Mouse (Mus musculus): ENCODE measurements around the gene Gpr146.
"Not testable (repeated sequence)": the region's sequence is repeated elsewhere in the genome, so short reads cannot be mapped to it uniquely, and the experiment has no call there.

Gpr146 gene

DNA sequence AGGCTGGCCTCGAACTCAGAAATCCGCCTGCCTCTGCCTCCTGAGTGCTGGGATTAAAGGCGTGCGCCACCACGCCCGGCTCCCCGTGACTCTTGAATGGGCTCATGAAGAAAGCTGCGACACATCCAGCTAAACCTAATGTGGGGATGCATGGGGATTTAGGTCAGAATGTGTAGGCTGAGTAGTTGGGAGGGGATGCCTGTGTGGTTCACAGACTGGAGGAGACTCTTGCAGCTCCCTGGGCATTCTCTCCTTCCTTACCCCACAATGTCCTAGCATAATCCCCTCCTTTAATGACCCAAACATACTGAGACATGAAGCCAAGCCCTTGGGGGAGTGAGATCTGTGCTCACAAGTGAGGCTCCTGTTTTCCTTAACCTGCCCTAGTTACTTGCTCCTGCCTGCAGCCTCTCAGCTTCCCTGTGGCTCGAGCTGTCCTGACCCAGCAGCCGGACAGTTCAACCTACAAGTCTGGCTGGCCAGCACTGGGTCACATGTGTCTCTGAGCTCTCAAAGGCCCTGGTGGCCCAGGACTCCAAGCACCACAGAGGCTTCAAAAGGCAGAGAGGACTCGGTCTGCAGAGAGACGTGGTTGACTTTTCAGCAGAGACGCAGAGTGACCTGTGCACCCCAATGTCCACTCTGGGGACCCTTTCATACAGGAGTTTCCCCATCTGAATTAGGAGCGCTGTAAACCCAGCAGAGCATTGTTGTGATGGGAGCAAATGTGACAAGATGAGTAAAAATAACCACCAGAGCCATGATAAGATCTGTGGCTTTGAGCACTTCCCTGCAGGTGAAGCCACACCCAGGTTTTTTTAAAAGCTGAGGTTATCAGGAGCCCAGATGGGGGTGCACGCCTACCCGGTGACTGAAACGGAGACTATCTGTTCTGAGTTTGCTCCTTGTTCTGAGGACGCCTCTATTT lies 4.4 kb downstream of the Gpr146 start:
- DNase-seq (ENCODE audit: low spot score): peak; percentile 71

DNA sequence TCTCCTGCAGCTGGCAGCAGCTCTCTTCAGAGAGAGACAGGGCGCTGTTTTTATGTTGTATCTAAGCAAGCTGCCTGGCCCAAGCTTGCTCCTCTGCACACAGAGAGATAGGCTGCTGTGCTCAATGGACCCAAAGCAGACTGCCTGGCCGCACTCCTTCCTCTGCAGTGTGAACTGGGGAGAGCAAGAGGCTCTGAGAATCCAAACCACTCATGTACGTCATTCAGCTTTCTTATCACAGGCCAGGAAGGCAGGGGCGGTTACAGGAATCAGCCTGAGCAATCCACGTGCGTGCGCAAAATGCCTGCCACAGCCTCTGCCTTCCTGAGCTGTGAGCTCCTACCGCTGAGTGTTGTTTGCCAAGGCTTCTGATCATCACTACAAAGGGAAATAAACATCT lies 5.3 kb downstream of the Gpr146 start:
- DNase-seq (ENCODE audit: low spot score): peak; percentile 90

DNA sequence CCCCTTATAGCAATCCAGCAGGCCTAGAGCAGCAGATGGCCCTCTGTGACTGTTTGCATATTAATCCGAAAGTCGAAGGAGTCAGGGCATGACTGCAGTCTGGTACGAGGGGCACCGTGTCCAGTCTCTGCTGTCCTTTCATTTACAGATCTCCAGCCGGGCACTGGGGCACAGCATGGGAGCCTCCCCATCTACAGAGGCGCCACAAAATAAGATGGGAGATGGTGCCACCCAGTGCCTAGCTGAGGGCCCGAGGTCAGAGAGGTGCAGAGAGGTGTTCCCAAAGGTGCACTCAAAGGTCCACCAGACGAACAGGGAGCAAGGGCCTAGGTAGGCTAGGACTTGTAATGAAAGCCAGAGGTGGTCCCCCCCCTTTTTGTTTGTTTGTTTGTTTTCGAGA lies 5.7 kb downstream of the Gpr146 start:
- no peak for DNase-seq (ENCODE audit: low spot score)

DNA sequence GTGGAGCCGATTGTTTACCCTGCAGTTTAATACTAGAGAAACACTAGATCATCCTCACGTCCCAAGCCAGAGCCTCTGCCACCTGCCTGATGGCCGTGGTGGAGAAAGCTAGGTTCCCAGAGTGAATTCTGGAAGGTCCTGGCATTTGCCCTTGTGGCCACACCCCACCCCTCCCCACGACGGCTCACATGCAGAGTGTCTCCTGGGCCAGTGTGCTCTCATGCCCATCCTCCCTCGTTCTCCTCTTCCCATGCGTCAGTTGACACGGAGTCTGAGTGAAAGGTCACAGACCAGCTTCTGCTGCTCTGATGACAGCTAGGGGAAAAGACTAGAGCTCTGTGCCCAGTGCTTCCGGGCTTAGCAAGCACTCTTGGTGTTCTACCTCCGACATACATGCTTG lies 7.0 kb downstream of the Gpr146 start:
- DNase-seq (ENCODE audit: low spot score): peak; percentile 76

DNA sequence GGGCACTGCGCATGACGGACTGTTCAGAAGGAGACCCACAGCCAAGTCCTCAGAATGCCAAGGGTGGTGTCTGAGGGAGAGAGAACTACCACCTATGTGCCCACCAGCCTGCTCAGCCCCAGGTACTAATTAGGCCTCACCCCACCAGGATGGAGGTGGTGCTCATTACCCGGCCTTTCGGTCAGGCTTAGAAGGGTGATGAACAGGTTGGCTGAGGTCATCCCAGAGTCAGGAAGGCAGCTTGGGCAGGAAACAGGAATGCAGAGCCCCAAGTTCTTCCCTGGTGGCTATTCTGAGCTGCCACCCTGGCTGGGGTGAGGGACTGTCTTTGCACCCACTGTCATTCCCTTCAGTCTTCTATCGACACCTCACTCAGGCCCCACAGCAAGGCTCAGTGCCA lies 8.6 kb downstream of the Gpr146 start:
- DNase-seq (ENCODE audit: low spot score): no peak

DNA sequence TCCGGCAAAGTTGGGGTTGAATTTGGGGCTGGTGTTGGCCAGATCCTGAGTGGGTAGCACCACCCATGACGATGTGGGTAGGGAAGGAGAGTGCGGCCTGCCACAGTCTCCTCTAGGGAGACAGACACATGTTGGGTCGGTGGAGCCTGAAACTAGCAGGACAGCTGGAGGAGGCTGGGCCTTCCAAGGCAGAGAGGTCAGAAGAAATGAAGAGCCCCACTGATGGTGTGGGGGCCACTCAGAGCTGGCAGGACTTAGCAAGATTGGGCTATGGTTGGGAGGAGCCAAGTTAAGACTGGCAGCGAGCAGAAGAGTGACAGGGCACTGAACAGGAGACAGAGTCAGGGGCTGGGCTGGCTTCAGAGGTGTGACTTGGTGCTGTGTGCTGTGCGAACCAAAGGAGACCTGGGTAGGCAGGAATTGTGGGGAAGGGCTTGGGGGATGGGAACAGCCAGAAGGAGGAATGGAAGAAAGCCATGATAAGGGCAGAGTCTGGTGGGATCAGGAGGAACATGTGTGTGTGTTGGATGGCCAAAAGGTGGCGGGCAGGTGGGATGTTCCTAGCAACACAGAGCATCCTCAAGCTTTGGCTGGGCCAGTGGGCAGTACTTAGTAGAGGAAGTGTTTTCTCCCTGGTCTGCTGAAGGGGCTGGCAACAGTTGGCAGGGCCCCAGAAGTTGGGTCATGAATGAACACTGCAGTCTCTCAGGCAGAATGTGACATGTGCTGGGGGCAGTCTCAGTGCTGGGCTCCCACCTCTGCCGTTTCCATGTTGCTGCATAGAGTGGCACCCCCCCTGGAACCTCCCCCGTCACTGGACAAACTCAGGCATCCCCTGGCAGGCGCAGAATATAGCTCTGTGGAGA lies 10.1 kb downstream of the Gpr146 start:
- peak; percentile 64 for DNase-seq (ENCODE audit: low spot score)

DNA sequence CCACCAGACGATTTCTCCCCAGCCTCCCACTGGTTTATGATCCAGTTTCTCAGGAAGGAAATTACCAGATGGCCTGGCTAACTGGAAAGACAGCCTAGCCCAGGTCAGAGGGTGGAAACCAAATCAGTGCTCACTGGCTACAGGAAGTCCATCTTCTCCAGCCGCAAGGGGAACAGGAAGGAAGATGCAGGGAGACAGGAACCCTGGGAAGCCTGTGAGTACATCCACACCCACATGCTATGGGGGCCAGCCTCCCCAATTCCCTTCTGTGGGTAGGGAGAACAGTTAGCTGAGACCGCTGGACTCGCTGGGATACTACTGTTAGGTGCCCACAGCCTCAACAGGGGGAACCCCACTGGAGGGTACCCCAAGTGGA lies 10.7 kb downstream of the Gpr146 start:
- DNase-seq (ENCODE audit: low spot score): peak; percentile 70

DNA sequence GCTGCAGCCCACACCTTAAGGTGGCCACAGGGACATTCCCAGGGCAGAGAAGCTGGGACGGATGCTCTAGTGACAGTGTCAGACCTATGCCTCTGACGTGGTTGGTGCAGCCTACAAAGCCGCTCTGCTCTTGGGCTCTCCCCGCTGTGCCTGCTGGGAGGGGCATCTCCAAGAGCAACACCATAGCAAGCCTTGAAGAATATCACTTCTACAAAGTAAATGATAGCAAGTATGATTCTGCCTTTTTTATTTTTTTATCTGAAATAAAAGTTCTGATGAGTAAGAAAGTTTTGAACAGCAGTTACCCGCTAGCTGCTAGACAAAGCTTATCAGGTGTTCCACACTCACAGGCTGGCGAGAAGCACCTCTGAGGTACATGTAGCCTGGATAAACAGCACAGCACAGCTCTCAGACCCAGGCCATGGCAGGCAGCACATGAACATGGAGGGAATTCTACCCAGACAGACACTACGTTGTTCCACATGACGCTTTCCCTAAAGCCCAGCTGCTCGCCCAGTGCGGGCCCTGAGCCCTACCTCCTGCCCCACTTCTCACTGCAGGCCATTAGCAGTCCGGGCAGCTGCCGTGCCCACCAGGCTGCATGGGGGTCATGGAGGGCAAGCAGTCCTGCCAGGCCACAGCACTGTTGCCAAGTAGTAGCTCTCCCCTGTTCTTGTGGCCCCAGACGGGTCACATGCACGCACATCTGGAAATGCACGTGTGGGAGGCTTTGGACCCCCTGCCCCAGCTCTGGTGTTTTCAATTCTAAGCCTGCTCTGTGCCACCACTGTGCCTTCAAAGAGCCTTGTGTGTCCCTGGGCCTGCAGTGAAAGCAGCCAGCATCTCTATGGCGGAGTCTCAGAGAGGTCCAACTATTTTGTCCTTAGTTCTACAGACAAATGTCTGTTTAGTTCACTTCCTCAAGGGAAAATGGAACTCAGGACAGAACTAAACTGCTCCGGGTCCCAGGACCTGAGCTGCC lies 11.5 kb downstream of the Gpr146 start:
- no peak for DNase-seq (ENCODE audit: low spot score)

DNA sequence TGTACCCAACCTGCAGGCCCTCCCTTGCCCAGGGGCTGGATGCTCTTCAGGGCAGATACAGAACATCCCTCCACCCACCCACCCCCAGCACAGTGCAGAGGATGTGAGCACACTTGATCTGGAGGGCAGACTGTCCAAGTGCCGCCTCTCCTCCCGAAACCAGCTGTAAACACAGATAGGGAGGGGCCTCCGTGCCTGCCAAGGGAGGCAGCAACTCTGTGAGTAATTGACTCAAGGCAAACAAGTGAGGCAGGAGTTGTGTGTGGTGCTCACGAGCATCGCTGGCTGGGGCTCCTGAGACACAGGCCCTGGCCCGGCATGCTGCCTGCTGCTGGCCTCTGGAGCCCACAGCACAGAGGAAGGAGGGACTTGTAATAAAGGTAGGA lies 12.2 kb downstream of the Gpr146 start:
- peak; percentile 91 for DNase-seq (ENCODE audit: low spot score)

DNA sequence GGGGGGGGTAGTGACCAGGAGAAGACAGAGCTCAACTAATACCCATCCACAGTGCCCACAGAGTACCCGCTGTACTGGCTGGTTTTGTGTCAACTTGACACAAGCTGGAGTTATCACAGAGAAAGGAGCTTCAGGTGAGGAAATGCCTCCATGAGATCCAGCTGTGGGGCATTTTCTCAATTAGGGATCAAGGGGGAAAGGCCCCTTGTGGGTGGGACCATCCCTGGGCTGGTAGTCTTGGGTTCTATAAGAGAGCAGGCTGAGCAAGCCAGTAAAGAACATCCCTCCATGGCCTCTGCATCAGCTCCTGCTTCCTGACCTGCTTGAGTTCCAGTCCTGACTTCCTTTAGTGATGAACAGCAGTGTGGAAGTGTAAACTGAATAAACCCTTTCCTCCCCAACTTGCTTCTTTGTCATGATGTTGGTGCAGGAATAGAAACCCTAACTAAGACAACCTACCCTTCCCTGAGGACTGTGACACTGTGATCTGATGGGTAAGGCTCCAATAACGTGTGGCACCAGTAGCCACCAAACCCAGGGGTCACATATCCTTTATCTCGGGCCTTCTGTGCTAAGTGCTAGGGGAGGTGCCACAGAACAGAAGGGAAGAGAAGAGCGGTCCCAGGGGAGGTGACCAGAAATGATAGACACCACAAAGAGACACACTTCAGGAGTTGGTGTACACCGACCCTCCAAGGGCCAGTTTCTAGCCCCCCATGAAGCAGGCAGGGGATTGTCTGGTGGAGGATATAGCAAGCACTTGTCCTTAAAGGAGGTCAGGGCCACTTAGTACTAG lies 13.0 kb downstream of the Gpr146 start:
- not testable (repeated sequence) for DNase-seq (ENCODE audit: low spot score)

DNA sequence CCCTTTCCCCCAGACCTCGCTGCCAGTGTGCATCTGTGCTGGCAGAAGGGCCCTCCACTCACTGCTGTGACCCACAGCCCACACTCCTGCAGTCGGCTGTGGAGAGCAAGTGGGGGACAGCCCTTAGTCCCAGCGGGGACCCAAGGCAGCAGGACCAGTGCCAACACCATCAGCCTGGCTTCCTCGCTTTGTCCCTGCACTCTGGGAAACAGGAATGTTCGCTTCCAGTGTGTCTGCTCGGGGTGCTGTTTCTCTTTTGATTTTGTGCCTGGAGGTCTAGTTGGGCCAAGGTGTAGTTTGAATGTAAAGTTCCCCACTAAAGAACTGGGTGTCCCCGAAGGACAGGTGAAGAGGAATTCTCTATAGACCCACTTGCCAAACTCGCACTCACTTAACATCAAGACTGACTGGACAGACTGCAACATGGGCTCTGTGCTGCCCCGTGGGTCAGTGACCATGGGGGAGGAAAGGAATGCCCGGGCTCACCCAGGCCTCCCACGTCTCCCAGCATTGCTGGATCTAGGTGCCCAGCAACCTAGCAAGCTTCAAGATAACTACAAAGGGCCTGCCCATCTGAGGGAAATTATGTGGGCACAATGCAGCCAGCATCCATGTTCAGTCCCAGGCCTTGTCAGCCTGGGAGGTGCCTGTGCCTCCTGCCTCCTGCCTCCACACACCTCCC lies 14.0 kb downstream of the Gpr146 start:
- DNase-seq (ENCODE audit: low spot score): no peak

DNA sequence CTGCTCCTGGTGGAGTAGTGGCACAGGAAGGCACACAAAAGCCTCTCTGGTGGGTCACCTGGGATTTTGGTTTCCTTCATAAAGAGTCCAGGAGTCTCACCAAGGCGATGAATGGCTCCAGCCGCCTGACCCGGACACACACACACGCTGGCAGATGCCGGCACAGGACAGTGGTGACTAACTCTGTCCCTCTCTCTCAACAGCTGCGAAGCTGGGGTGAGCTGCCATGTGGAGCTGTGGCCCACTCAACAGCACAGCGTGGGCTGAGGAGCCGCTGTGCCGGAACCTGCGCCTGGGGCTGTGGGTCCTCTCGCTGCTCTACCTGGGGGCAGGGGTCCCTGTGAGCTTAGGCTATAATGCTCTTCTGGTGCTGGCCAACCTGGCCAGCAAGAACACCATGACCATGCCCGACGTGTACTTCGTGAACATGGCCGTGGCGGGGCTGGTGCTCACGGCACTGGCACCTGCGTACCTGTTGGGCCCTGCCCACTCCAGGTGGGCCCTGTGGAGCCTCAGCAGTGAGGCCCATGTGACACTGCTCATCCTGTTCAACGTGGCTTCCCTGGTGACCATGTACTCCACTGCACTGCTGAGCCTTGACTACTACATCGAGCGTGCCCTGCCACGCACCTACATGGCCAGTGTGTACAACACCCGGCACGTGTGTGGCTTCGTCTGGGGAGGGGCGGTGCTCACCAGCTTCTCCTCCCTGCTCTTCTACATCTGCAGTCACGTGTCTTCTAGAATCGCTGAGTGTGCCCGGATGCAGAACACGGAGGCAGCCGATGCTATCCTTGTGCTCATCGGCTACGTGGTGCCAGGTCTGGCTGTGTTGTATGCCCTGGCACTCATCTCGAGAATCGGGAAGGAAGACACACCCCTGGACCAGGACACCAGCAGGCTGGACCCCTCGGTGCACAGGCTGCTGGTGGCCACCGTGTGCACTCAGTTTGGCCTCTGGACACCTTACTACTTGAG lies 15.0 kb downstream of the Gpr146 start:
- no peak for DNase-seq (ENCODE audit: low spot score)

DNA sequence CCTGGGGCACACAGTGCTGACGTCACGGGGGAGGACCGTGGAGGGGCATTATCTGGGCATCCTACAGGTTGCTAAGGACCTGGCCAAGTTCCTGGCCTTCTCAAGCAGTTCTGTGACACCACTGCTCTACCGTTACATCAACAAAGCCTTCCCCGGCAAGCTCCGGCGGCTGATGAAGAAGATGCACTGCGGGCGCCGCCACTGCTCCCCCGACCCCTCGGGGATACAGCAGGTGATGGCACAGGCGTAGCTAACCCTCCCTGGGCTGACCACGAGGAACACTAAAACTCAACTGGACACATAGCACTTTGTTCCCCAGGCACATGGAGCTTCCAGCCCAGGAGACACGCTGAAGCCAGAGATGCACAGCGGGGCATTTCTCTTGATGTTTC lies 15.7 kb downstream of the Gpr146 start:
- DNase-seq (ENCODE audit: low spot score): no peak

DNA sequence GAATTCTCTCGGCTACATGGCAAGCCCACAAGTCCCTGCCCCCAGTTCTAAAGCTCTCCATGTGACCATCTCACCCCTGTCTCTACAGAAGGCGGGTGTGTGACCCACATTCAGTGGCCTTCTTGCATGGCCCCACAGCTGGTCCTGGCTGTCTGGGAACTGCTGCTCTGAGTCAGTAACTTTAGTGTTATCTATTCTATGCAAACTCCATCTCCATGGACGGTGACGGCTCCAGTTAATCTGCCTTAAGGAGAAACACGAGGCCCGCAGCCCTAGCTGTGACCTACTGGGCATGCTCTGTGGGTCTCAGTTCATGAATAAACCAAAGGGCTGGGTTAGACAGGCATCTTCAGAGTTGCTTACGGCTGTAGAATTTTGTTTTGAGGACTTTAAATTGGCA lies 16.9 kb downstream of the Gpr146 start:
- DNase-seq (ENCODE audit: low spot score): no peak

DNA sequence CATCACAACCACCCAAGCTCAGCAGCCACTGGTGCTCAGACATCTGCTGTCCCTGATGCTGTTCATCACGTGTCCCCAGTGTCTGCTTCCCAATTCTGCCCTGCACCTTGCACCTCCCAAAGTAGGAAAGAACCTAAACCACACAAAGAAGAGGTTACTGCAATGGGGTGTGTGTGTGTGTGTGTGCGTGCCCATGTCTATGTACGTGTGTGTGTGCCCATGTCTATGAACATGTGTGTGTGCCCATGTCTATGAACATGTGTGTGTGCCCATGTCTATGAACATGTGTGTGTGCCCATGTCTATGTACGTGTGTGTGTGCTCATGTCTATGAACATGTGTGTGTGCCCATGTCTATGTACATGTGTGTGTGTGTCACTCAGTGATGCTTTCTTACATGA lies 18.0 kb downstream of the Gpr146 start:
- DNase-seq (ENCODE audit: low spot score): no peak

DNA sequence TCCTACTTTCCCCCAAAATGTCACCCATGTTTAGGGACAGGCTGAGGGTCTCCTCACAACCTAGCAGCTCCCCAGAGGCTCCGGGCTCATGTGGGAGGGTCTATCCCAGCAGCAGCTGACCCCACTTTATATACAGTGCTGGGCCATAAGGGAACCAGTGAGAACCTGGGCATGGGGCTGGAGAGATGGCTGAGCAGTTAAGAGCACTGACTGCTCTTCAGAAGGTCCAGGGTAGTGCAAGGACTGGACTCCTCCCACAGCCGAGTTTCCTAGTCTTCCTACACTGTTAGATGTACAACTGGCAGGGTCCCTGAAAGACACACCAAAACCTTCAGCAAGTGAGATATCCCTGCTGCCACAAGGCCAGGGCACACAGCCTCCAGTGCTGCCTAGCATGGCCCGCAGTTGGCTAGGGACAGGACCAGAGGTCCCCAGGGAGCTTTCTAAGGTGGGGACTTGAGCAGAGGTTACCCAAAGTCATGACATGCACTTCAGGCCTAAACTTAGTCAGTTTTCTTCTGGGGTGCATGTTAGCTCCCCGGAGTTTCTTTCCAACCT lies 19.9 kb downstream of the Gpr146 start:
- DNase-seq (ENCODE audit: low spot score): no peak

DNA sequence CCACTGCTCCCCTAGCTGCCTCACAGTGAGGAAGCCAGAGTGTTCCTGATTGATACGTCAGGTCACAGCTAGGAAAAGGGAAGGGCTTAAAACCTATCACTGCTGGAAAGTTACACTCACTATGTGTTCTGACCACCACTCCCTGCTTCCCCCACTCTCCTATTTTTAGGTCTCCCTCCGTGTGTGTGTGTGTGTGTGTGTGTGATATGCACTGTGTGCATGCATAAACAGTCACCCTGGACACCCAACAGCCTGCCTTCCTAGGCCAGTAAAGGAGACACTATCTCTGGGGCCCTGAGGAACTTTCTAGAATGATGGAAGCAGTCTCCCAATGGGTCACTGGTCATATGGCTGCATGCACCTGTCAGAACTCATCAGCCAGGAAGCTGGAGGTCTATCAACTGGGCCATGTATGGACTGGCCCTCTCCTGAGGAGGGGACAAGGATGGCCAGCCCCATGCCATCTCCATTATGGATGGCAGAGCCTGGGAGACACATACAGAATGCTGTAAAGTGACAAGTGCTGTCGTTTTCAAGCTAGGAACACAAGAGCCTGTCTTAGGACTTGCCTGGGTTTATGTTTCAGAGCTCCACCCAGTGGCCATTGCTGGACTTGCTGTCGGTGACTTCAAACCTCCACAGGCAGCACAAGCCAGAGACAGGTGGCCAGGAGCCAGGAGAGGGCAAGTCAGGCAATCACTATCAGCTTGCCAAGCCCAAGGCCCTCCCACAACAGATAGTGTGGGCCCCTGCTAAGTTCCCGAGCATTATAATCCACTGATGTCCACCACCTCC lies 20.7 kb downstream of the Gpr146 start:
- DNase-seq (ENCODE audit: low spot score): peak; percentile 95

DNA sequence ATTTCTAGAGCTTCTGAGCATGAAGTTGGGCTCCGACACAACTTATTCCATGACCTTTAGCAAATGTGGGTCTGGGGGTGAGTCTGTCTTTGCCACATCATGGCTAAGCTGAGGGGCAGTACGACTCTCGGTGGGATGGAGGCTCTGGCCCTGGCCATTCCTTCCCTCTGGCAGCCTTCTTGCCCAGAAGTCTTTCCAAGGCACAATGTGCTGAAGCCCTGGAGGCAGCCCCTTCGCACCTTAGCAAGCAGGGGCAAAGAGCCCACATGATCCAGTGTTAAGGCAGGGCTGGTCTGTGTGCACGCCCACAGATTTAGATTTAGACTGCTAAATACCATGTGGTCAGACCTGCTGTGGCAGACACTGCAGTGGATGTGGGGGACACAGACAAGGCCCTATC lies 21.3 kb downstream of the Gpr146 start:
- no peak for DNase-seq (ENCODE audit: low spot score)

All from lung, postnatal 25 days (tissue).